Mouse (Mus musculus) lung, adult 2 months (tissue): ENCODE data around the gene Strip1. TPM values are rescaled to one million over a fixed set of nuclear protein-coding genes. Genes with fewer than 3 reads are reported as not detected.
"Not testable (repeated sequence)": the region's sequence is repeated elsewhere in the genome, so short reads cannot be mapped to it uniquely, and the experiment has no call there.

Experiments used
- DNase-seq: peaks from one replicate; pipeline ENCODE4 v3.0.0; 2022
- H3K4me1 ChIP-seq: fragments of 200-500 bp; 2 replicates; pipeline ENCODE4 v1.6.1; 2011; ENCODE audit warnings: low read length; ENCODE audit not compliant: control insufficient read depth, insufficient read depth
- H3K4me3 ChIP-seq: fragments of 200-500 bp; replicated peaks from 2 replicates; pipeline ENCODE3; 2011; ENCODE audit warnings: low read depth, mild to moderate bottlenecking, control low read depth, low read length; ENCODE audit errors: extremely low read depth
- CTCF ChIP-seq: fragments of 200-500 bp; IDR thresholded peaks from 2 replicates; pipeline ENCODE4 v1.5.1; 2011; ENCODE audit warnings: mild to moderate bottlenecking, low read length, control low read depth; ENCODE audit not compliant: insufficient read depth
- POLR2A ChIP-seq: fragments of 200-500 bp; IDR thresholded peaks from 2 replicates; pipeline ENCODE4 v1.6.1; 2011; ENCODE audit warnings: low read depth, mild to moderate bottlenecking, control low read depth, low read length, borderline replicate concordance; ENCODE audit errors: extremely low read depth
- WGBS: fragments of 180-500 bp; shearing (Covaris S2); methylation state at CpG from one replicate; pipeline ENCODE4 v1.1.7; 2018; 5-methylcytosine and 5-hydroxymethylcytosine counted together
- polyA plus RNA-seq: library from polyadenylated mRNA; depleted of rRNA; stranded (reverse); fragments of >200 nt; gene quantifications from 2 replicates; pipeline ENCODE4 v1.2.3, GENCODE M21; 2012

The Strip1 gene
- polyA plus RNA-seq, 1 experiment = 43.6 TPM

- no peak for DNase-seq
- 64% methylated on average over 3 of the region's 3 CpGs for WGBS
- no peak overlapping the region for H3K4me3 ChIP-seq
- no peaks in the 10 kb centered on the region for H3K4me1 ChIP-seq
- TF ChIP-seq POLR2A (no peak), CTCF (no peak)
Observed at GRCm38 (mm10) chr3:107655491-107655890, 24.0 kb upstream of the Strip1 start.

DNA sequence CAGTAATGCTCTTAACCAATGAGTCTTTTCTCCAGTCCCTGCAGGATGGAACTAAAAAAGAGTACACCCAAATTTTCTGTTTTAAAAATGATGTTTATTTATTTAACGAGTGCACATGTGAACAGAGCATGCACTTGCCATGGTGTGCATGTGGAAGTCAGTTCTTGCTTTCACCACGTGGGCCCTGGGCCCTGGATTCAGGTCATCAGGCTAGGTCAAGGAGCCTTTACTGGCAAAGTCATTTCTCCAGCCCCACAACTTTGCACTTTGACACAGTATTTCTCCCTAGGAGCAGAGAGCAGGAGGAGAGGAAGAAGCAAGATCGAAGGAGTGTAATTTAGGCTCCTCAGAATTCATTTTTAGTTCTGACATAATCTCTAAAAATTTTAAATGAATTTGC, 23.4 kb upstream of the Strip1 start:
- Histone ChIP-seq H3K4me3 (no peak overlapping the region), H3K4me1 (no peaks in the 10 kb centered on the region)
- WGBS = 70% methylated on average over 3 of the region's 3 CpGs
- no peak for DNase-seq
- no peak for TF ChIP-seq POLR2A
- TF ChIP-seq CTCF = no peak

- 87% methylated on average over 3 of the region's 3 CpGs for WGBS
- H3K4me3 ChIP-seq = no peak overlapping the region
- H3K4me1 ChIP-seq = no peaks in the 10 kb centered on the region
- no peak for DNase-seq
- TF ChIP-seq POLR2A = no peak
- no peak for TF ChIP-seq CTCF
Observed at GRCm38 (mm10) chr3:107652968-107653367, 21.5 kb upstream of the Strip1 start.

GRCm38 (mm10) chr3:107650276-107650675, 18.8 kb upstream of the Strip1 start:
- DNase-seq, H3K4me3 ChIP-seq, H3K4me1 ChIP-seq: not testable (repeated sequence)
- WGBS = 52% methylated on average over 5 of the region's 5 CpGs

- H3K4me1 ChIP-seq = no peaks in the 10 kb centered on the region
- TF ChIP-seq CTCF (no peak), POLR2A (no peak)
- no peak overlapping the region for H3K4me3 ChIP-seq
- DNase-seq = no peak
- 47% methylated on average over 3 of the region's 3 CpGs for WGBS
Observed at GRCm38 (mm10) chr3:107646947-107647346, 15.5 kb upstream of the Strip1 start.

DNA sequence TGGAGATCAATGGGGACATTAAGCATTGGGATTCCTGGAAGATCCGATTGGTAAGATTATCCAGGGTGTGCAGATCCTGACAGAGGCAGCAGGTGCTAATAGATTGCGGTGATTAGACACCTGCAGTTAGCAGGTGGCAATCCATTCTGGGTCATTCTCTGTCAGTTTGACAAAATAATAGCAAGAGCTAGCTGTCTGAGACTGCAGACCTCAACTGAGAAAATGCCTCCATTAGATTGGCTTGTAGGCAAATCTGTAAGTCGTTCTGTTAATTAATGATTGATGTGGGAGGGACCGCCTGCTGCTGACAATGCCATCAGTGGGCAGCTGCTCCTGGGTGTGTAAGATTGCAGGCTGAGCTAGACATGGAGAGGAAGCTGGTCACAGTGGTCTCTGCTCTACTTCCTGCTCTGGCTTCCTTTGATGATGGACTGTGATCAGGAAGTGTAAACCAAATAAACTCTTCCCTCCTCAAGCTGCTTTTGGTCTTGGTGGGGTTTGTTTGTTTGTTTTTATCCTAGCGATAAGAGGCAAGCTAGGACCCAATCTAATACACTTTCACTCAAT, 6.2 kb upstream of the Strip1 start:
- 46% methylated on average over 5 of the region's 5 CpGs for WGBS
- Histone ChIP-seq H3K4me3 (no peak overlapping the region), H3K4me1 (no peaks in the 10 kb centered on the region)
- TF ChIP-seq POLR2A (no peak), CTCF (no peak)
- DNase-seq = no peak

GRCm38 (mm10) chr3:107636236-107636635, 4.7 kb upstream of the Strip1 start:
- DNase-seq = no peak
- WGBS = 69% methylated on average over 3 of the region's 3 CpGs
- Histone ChIP-seq H3K4me1 (no peaks in the 10 kb centered on the region), H3K4me3 (no peak overlapping the region)
- TF ChIP-seq CTCF (no peak), POLR2A (no peak)

DNA sequence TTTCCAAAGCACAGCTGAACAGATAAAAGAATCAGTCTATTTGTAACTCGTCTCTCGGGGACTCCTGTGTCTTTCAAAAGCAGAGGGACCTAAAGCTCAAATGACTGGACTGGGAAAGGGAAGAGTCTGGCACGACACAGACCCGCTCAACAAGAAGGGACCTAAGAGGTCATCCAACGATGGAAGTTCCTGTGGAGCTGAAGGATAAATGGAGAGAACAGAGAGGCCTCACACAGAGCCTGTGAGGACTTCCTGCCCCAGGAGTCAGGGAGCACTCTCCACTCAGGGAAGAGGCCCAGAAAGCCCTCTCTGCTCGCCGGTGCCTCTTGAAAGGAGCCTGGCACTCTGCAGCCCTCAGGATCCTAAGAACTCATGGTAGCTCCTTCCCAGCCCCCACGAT, 4.3 kb upstream of the Strip1 start:
- no peak for DNase-seq
- Histone ChIP-seq H3K4me1 (no peaks in the 10 kb centered on the region), H3K4me3 (no peak overlapping the region)
- no peak for TF ChIP-seq CTCF
- TF ChIP-seq POLR2A = no peak
- WGBS = 52% methylated on average over 8 of the region's 8 CpGs

DNA sequence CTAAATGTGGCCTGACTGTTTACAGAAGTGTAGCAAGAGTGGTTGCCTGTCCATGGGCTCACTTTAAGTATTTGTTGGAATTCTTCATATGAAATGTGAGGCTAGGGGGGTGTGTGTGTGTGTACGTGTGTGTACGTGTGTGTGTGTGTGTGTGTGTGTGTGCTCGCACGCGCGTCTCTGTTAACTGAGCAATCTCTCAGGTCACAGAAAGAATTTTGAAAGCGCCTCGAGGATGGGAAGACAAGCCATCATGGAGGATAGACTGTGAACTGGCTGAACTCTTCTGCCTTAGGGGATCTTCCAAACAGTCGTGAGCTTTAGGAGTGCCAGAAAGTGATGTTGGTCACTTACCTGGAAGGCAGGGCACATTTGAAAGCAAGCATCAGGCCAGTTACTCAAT, 2.4 kb upstream of the Strip1 start:
- Histone ChIP-seq H3K4me1 (peaks cover 4% of the 10 kb centered on the region; the same call in 1 of the 2 replicates), H3K4me3 (no peak overlapping the region)
- no peak for TF ChIP-seq POLR2A
- TF ChIP-seq CTCF = no peak
- no peak for DNase-seq
- 92% methylated on average over 9 of the region's 9 CpGs for WGBS

- H3K4me3 ChIP-seq = no peak overlapping the region
- H3K4me1 ChIP-seq = peaks cover 4% of the 10 kb centered on the region; the same call in 1 of the 2 replicates
- no peak for TF ChIP-seq CTCF
- TF ChIP-seq POLR2A = no peak
- 94% methylated on average over 4 of the region's 4 CpGs for WGBS
- DNase-seq = no peak
Observed at GRCm38 (mm10) chr3:107632786-107633185, 1.3 kb upstream of the Strip1 start.
